Mouse (Mus musculus) megakaryocyte, embryonic 14.5 days (primary cell): ENCODE measurements around the gene Ndufs5.

Source experiments
- FLI1 ChIP-seq: IDR thresholded peaks from 2 replicates; pipeline ENCODE4 v1.6.1; 2012; ENCODE audit warnings: low read length, inconsistent platforms, mixed read lengths
- GATA1 ChIP-seq: IDR thresholded peaks from 3 replicates; pipeline ENCODE4 v1.6.1; 2012; ENCODE audit warnings: mixed read lengths, low read length, inconsistent platforms, borderline replicate concordance

DNA sequence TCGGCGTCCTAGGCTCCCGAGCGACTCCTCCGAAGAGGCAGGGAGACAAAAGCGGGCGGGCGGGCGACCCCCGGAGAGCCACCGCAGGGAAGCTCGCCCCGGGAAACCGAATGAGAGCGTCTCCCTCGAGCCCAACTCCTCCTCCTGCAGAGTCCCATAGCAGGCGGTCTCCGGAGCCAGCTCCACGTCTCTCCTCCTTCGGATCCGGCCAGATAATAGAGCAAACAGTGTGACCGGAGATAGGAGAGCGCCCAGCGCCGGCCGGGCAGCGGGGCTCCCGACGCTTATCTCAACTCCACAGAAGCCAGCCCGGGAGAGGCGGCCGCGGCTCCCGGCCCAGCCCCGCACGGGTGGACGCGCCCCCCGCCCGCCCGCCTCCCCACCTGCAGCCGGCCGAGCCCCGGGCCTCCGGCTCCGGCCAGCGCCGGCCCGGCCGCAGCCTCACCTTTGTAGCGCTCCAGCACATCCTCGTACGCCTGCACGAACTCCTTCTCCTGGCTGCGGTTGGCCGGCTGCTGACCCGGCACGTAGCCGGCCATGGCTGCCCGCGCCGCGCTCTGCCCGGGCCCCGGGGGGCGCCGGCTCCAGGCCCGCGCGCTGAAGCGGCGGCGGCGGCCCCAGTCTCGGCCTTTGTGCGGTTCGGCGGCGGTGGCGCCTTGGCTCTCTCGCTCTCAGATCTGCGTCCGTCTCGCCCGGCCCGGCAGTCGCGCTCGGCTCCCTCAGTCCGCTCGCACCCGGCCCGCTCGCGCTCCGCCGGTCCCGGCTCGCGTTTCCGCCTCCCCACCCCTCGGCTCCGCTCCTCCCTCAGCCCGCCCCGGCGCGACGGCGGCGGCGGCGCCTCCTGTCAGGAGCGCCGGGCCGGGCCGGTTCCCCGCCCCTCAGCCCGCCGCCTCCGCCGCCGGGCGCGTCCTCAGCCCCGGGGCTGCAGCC lies 53.7 kb downstream of the Ndufs5 start:
- TF ChIP-seq GATA1: no peak
- TF ChIP-seq FLI1: no peak
